Mouse (Mus musculus): Measurements from ENCODE around the gene Defb33.

Defb33 gene

DNA sequence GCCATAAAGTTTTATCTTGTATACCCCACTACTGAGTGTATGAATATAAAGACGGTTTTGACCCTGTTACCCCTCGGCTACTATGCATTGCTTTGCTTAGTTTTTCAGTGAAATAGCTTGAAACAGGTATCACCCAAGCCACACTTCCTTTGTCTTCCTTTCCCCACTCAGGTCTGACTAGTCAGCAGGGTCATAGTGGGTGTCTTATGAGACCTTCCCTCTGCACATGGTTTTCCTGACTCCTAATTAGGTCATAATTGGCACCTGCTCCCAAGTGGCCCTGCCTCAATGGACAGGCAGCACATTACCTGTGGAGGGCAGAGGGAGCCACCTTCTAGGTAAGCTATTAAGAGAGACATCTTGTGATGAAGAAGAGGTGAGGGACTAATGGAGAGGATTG is at the start of gene Defb33:
Defb33 (plus strand) TSS at position 301 of the 400 bp plus-strand sequence.
- DNase-seq = no peak

DNA sequence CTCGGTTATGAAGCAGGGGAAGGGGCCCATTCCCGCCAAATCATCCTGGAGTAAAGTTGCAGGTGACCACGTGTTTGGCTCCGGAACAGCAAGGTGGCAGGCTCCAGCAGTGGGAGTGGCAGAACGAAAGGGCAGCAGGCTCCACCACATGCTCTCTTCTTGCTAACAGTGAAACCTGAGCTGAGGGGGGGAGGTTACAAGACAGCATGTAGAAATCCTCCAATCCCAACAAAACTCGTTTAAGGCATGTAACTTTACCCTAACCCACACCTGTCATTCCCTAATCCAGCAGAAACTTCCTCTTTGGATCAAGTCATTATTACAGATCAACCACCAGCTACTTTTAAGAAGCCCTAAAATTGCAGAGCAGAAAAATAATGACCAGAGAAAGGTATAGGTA is 17.9 kb upstream of the Defb33 start:
- no peak for DNase-seq

DNA sequence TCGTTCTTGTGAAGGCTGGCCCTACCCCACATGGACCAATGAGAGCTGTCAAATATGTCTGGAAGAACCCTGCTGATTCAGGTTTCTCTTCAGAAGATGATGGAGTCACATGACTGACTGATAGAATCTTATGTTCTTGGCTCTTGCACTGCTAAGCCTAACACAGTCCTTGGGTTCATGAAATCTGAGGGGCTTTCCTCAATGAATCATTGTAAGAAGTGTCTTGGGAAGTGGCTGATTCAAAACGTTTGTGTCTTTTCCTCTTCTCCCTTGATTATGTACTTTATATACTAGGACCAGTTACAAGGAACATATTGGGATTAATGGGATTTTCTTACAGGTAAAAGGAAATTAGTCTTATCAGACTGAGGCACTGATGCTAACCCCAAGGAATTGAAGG is 10.1 kb downstream of the Defb33 start, which contains the start of gene Gm15056:
Gm15056 (minus strand) TSS at position 101 of the 400 bp plus-strand sequence.
- DNase-seq = no peak

DNA sequence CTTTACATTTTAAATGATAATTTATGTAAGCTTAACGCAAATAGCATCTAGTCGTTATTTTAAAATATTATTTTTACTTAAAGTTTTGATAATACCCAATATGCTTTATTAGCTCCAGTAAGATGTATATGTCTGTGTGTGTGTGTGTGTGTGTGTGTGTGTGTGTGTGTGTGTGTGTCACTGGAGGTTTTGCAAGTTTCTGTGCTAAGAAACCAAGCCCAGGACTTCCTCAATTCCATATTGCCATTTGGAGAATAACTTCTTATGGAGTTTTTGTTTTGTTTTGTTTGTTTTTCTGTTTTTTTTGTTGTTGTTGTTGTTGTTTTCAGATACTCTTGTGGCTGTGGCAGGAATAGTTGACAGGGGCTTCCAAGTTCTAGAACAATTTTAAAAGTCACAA is 14.7 kb downstream of the Defb33 start:
- no peak for DNase-seq

DNA sequence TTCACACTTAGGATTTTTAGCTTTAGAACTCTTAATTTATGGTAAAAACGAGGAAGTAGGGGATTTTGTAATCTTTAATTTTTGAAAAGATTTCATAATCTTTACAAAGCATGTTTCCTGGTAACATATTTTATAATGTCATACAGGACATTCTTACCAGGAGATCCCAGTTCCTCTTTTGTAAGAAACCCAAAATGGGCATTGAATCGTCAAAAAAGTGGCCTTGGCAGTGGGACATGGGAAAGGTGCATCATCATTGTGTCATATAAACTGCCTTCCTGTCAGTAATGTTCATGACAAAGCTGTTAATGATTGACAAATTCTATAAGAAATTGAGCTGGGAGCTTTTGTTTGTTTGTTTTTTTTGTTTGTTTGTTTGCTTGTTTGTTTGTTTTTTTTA is 15.8 kb downstream of the Defb33 start:
- DNase-seq = no peak

DNA sequence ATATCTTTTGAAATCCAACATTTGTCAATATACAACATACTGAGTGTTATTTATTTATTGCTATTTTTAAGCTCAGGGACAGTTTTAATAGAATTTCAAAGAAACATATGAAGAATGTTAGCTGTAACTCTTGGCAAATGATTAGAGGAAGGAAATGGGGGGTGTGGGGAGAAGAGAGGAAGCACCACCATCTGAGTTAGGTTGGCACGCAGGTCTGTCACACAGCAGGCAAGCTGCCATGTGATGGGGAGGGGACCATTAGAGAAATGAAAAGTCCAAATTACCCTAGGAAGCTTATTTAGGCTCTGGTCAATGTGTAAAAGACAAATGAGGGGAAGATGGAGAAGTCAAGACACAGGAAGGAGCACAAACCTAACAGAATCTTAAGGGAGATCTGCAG is 19.8 kb downstream of the Defb33 start:
- no peak for DNase-seq

DNA sequence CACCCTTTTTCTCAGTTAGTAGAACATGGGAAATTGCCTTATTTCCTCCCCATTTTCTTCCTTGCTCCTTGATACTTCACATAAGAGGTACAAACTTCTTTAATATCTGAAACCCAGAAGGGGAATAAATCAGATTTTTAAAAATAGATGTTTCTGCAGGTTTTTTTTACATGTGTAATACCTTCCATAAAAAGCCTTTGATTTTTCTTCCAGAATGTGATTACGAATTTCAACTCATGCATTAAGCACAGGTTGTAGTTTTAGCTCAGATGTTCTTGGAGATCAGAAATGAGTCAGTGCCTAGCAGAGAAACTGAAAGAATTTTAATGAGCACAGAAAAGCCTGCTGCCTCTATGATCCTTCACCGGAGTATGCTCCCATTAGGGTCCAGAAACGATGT is 29.5 kb downstream of the Defb33 start, which contains the start of gene Gm6040:
Gm6040 (minus strand) TSS at position 101 of the 400 bp plus-strand sequence.
- DNase-seq = no peak

DNA sequence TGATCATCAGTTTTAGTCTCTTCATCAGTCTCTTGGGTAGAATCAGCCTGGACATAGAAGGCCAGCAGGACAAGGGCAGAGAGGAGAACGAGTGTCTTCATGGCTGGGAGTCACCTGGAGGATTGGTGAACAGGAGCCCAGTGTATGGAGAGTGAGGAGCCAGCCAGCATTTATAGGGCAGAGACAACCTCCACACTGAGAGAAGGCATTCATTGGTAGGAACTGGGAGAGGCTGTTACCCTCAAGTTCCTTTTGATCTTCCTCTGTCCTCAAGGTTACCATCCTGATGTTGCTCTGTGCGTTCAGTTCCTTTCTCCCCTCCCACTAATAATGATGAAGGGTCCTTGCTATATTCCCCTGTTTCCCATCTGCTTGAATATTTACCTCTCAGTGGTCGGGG is 52.1 kb downstream of the Defb33 start, which contains the start of gene AY761185:
AY761185 (minus strand) TSS at position 101 of the 400 bp plus-strand sequence.
- no peak for DNase-seq

All from cerebellum, adult 11-12 months (tissue).